Mouse (Mus musculus) midbrain, postnatal 0 days (tissue): ENCODE measurements around the gene Keap1. TPM values are rescaled to one million over a fixed set of nuclear protein-coding genes. Genes with fewer than 3 reads are reported as not detected.

Experiments used
- ATAC-seq: fragments of 200-750 bp; cut with Nextera tagmentation; 2 replicates; pipeline ENCODE4 v1.8.0; 2017; ENCODE audit warnings: moderate number of reproducible peaks, mild to moderate bottlenecking, moderate TSS enrichment, moderate library complexity; ENCODE audit not compliant: low FRiP score
- DNase-seq: peaks from one replicate; pipeline ENCODE4 v3.0.0-alpha.2; 2015; ENCODE audit warnings: low spot score
- H3K27ac ChIP-seq: fragments of 300-500 bp; sonication (generic); 2 replicates; pipeline ENCODE4 v1.5.1; 2014; ENCODE audit warnings: low read depth, mild to moderate bottlenecking, low read length, mixed read lengths
- H3K27me3 ChIP-seq: fragments of 300-500 bp; sonication (generic); 2 replicates; pipeline ENCODE4 v1.6.1; 2014; ENCODE audit warnings: low read length, control low read depth, mixed read lengths; ENCODE audit not compliant: insufficient read depth
- H3K36me3 ChIP-seq: fragments of 300-500 bp; sonication (generic); 2 replicates; pipeline ENCODE4 v1.6.1; 2014; ENCODE audit warnings: low read length, control low read depth, mixed read lengths; ENCODE audit not compliant: insufficient read depth
- H3K4me1 ChIP-seq: fragments of 300-500 bp; sonication (generic); 2 replicates; pipeline ENCODE4 v1.6.1; 2014; ENCODE audit warnings: mild to moderate bottlenecking, control low read depth, antibody characterized with exemption, low read length, mixed read lengths; ENCODE audit not compliant: insufficient read depth
- H3K4me2 ChIP-seq: fragments of 300-500 bp; sonication (generic); 2 replicates; pipeline ENCODE4 v1.6.1; 2014; ENCODE audit warnings: low read depth, mild to moderate bottlenecking, low read length, mixed read lengths; ENCODE audit not compliant: poor library complexity, severe bottlenecking
- H3K4me3 ChIP-seq: fragments of 300-500 bp; sonication (generic); 2 replicates; pipeline ENCODE4 v1.5.1; 2014; ENCODE audit warnings: low read depth, mild to moderate bottlenecking, low read length, moderate library complexity
- H3K9ac ChIP-seq: fragments of 300-500 bp; sonication (generic); replicated peaks from 2 replicates; pipeline ENCODE4 v1.6.1; 2014; ENCODE audit warnings: mild to moderate bottlenecking, low read length, moderate library complexity, mixed read lengths; ENCODE audit not compliant: poor library complexity, severe bottlenecking
- H3K9me3 ChIP-seq: fragments of 300-500 bp; sonication (generic); 2 replicates; pipeline ENCODE4 v1.6.1; 2016; ENCODE audit warnings: low read length, control low read depth
- CTCF ChIP-seq: IDR thresholded peaks from 2 replicates; pipeline ENCODE4 v1.5.1; 2016; ENCODE audit warnings: antibody characterized with exemption, mild to moderate bottlenecking
- WGBS: fragments of 180-500 bp; shearing (Covaris S2); extraction: QIAGEN DNeasy Blood & Tissue Kit; methylation state at CpG from one replicate; pipeline ENCODE4 v1.1.7; 2014; 5-methylcytosine and 5-hydroxymethylcytosine counted together
- polyA plus RNA-seq: library from polyadenylated mRNA; unstranded; fragments of >200 nt; fragmentation: Nextera tagmentation; extraction: Ambion mirVana; gene quantifications from 2 replicates; pipeline ENCODE4 v1.2.1, GENCODE M21; 2015
- total RNA-seq: library from RNA; depleted of rRNA; stranded (reverse); fragments of >200 nt; gene quantifications from 2 replicates; pipeline ENCODE4 v1.2.3, GENCODE M21; 2014

The Keap1 gene
- total and polyA plus RNA-seq, 2 experiments from 2014 or later: 60.6 to 89.7 TPM

DNA sequence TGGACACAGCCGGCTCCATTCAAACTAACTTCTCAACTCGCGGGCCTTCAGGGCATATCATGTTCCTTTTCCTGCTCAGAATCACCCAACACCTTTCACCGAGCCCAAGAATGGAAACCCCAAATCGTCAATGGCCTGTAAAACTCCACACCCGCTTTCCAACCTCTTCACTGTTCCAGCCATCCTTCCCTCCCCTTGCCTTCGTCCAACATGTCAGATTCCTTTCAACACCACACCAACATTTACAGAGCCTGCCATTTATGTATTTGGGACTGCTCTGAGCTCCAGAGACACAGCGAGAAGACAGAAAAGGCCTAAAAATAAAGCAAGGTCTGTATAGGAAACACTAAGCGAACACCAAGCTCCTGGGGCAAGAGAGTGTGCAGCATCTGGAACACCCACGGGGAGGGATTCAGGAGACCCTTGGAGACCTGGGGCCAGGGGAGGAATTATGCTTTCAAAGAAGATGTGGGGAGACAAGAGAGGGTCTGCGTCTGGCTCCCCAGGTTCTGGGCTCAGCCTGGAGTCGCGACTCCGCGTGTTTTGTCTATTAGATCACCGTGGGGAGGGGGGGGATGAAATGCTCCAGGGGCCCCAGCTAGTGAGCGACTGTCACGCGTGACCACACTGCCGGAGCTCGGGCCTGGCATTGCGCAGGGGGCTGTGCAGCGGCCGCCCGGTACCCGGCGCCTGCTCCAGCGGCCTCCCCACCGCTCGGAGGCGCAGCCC lies 993 bp downstream of the Keap1 start:
- Histone ChIP-seq H3K4me1 (peaks cover 6% of the 10 kb centered on the region), H3K27me3 (peaks cover 5% of the 10 kb centered on the region), H3K9me3 (no peaks in the 10 kb centered on the region), H3K36me3 (peaks cover 13% of the 10 kb centered on the region), H3K27ac (peak overlapping the region; percentile 82), H3K4me3 (peak overlapping the region; percentile 78), H3K9ac (peak overlapping the region; percentile 86), H3K4me2 (peak overlapping the region; percentile 68)
- ATAC-seq (peak; percentile 44), DNase-seq (no peak)
- WGBS: 3% methylated on average over 21 of the region's 31 CpGs
- no peak for TF ChIP-seq CTCF

DNA sequence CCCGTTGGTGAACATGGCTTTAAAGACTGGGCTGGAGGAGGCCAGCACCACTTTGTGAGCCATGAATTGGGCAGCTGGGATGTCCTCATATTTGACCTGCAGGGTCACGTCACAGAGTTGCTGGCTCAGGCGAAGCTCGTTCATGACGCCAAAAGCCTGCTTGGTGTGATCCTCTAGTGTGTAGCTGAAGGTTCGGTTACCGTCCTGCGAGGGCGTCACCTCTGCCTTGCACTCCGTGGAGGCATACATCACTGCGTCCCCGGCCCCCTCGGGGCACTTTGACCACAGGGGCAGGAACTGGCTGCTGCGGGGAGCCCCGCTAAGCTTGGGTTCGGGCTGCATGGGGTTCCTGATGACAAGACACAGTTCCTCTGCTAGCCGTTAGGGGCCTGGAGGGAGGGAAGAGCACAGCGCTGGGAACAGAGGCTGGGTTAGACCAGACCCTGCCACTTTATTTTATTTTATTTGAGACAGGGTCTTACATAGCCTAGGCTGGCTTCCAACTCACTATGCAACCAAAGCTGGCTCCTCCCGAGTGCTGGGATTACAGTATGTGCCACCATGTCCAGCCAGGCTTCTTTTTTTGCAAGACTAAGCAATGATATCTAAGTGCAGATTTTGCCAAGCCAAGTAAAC lies 1.7 kb downstream of the Keap1 start:
- peaks cover 16% of the 10 kb centered on the region for H3K36me3 ChIP-seq
- H3K4me3 ChIP-seq: peak overlapping the region; percentile 78
- peaks cover 6% of the 10 kb centered on the region for H3K4me1 ChIP-seq
- DNase-seq (peak; percentile 48), ATAC-seq (peak; percentile 39)
- H3K27me3 ChIP-seq: no peaks in the 10 kb centered on the region; the same call in 1 of the 2 replicates
- H3K27ac ChIP-seq: peak overlapping the region; percentile 82
- no peaks in the 10 kb centered on the region for H3K9me3 ChIP-seq
- peak overlapping the region; percentile 68 for H3K4me2 ChIP-seq
- WGBS: 17% methylated on average over 19 of the region's 19 CpGs
- H3K9ac ChIP-seq: peak overlapping the region; percentile 86
- TF ChIP-seq CTCF: peak; percentile 57

DNA sequence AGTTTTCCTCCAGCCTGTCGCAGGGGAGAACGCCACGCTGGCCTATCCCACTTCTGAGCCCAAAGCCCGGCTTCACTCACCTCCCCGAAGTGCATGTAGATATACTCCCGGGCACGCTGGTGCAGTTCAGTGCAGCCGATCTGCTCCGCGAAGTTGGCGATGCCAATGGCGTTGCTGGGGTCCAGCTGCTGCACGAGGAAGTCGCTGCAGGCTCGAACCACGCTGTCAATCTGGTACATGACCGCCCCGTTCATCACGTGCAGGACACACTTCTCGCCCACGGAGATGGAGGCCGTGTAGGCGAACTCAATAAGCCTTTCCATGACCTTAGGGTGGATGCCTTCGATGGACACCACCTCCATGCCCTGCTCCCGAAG lies 2.2 kb downstream of the Keap1 start:
- peak overlapping the region; percentile 68 for H3K4me2 ChIP-seq
- H3K9me3 ChIP-seq: no peaks in the 10 kb centered on the region
- ATAC-seq (no peak), DNase-seq (no peak)
- H3K4me1 ChIP-seq: peaks cover 6% of the 10 kb centered on the region
- H3K27me3 ChIP-seq: no peaks in the 10 kb centered on the region; the same call in 1 of the 2 replicates
- no peak for TF ChIP-seq CTCF
- peak overlapping the region; percentile 78; the same call in 1 of the 2 replicates for H3K4me3 ChIP-seq
- WGBS: 84% methylated on average over 25 of the region's 25 CpGs
- H3K27ac ChIP-seq: no peak overlapping the region
- peaks cover 19% of the 10 kb centered on the region for H3K36me3 ChIP-seq
- 0 out of 2 replicates have a peak overlapping the region, but pooled peaks have one; percentile 86 for H3K9ac ChIP-seq

DNA sequence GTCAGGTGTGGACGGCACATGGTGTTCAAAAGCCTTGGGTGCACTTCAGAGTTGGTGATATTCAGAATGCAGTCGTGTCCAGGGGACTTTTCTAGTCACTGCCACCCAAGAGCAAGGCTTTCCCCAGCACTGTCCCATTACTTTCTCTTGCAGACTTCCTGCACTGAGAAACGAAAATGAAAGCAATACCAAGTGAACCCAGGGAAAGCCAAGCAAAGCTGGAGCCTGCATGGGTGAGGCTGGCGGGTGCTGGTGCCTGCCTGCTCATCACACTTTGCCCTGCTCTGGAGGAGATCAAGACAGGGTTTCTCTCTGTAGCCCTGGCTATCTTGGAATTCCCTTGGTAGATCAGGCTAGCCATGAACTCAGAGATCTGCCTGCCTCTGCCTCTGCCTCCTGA lies 3.8 kb downstream of the Keap1 start:
- no peaks in the 10 kb centered on the region for H3K9me3 ChIP-seq
- no peak for DNase-seq
- H3K36me3 ChIP-seq: peaks cover 27% of the 10 kb centered on the region
- WGBS: 90% methylated on average over 4 of the region's 4 CpGs
- H3K4me1 ChIP-seq: peaks cover 6% of the 10 kb centered on the region
- H3K9ac ChIP-seq: no peak overlapping the region
- ATAC-seq: no peak
- no peak overlapping the region for H3K4me2 ChIP-seq
- H3K27me3 ChIP-seq: no peaks in the 10 kb centered on the region
- TF ChIP-seq CTCF: no peak
- H3K4me3 ChIP-seq: no peak overlapping the region
- H3K27ac ChIP-seq: no peak overlapping the region

DNA sequence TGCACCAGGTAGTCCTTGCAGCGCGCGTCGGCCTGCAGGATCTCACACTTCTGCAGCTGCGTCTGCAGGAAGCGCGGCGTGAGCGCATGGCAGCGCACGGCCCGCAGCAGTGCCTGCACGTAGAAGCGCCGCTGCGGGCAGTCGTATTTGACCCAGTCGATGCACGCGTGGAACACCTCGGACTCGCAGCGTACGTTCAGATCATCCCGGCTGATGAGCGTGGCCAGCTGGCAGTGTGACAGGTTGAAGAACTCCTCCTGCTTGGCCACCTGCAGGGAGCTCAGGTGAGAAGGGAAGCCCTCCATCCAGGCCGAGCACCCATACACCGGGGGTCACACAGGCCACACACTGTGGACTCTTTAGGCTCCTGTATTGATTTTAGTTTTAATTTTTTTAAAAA lies 5.4 kb downstream of the Keap1 start:
- no peak for TF ChIP-seq CTCF
- Histone ChIP-seq H3K9me3 (no peaks in the 10 kb centered on the region), H3K9ac (no peak overlapping the region), H3K27ac (no peak overlapping the region), H3K4me1 (peaks cover 6% of the 10 kb centered on the region), H3K4me2 (no peak overlapping the region), H3K36me3 (peaks cover 38% of the 10 kb centered on the region), H3K4me3 (no peak overlapping the region), H3K27me3 (no peaks in the 10 kb centered on the region)
- ATAC-seq: no peak
- no peak for DNase-seq
- 87% methylated on average over 28 of the region's 28 CpGs for WGBS

DNA sequence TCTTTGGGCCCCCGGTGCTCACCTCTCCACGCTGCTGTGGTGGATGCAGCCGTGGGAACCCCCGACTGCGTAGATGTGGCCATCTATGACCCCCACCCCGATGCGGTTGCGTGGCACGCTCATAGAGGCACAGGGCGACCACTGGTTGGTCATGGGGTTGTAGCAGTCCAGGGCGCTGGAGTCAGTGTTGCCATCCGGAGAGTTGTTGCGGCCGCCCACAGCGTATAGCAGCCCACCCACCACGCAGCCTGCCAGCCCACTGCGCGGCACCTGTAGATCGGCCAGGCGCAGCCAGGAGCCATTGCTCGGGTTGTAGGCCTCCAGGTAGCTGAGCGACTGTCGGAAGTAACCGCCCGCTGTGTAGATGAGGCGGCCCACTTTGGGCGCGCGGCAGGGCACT lies 5.8 kb downstream of the Keap1 start:
- H3K9me3 ChIP-seq: no peaks in the 10 kb centered on the region
- H3K4me2 ChIP-seq: no peak overlapping the region
- no peak for TF ChIP-seq CTCF
- peaks cover 38% of the 10 kb centered on the region for H3K36me3 ChIP-seq
- no peaks in the 10 kb centered on the region for H3K27me3 ChIP-seq
- no peak overlapping the region for H3K27ac ChIP-seq
- no peak overlapping the region for H3K4me3 ChIP-seq
- no peak overlapping the region for H3K9ac ChIP-seq
- DNase-seq (no peak), ATAC-seq (no peak)
- peaks cover 6% of the 10 kb centered on the region for H3K4me1 ChIP-seq
- WGBS: 89% methylated on average over 29 of the region's 29 CpGs
